Mouse (Mus musculus): ENCODE results near the gene Mypn. TPM values are rescaled to one million over a fixed set of nuclear protein-coding genes. Genes with fewer than 3 reads are reported as not detected.

The Mypn gene
- polyA plus RNA-seq, 1 experiment from 2014 or later: 0.12 TPM

- Histone ChIP-seq H3K36me3 (ENCODE audit: control insufficient read depth, insufficient read depth, low read length) (no peaks in the 10 kb centered on the region), H3K27ac (ENCODE audit: low read depth, low read length) (no peak overlapping the region), H3K9me3 (ENCODE audit: control insufficient read depth, low read length) (no peaks in the 10 kb centered on the region), H3K4me3 (ENCODE audit: low read depth, low read length) (no peak overlapping the region), H3K27me3 (ENCODE audit: control insufficient read depth, insufficient read depth, low read length) (no peaks in the 10 kb centered on the region), H3K9ac (ENCODE audit: low read length) (no peak overlapping the region), H3K4me2 (no peak overlapping the region), H3K4me1 (ENCODE audit: control insufficient read depth, insufficient read depth, low read length) (no peaks in the 10 kb centered on the region)
- ATAC-seq (ENCODE audit: low FRiP score): no peak
- 79% methylated on average over 1 of the region's 1 CpGs for WGBS
- DNase-seq (ENCODE audit: low spot score, missing footprints): no peak
Observed at GRCm38 (mm10) chr10:63181166-63181565, 22.6 kb downstream of the Mypn start.

DNA sequence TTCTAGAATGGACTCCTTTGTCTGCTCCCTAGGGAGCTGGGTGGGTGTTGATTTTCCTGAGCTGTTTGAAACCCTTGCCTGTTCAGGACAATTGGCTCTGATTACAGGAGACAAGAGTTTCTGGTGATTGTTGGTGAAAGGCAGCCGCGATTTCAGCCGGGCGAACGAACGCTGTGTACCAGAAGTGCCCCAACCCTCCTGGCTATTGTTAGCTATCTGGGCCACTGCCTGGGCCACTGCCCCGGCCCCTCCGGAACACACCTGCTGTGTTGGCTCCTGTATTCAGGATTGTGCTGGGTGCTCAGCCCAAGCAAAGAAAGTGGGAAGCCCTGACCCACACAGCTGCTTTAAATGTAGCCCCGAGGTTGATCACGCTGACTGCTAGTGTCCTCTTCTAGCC is 24.2 kb downstream of the Mypn start:
- Histone ChIP-seq H3K9ac (ENCODE audit: low read length) (no peak overlapping the region), H3K4me3 (ENCODE audit: low read depth, low read length) (no peak overlapping the region), H3K27me3 (ENCODE audit: control insufficient read depth, insufficient read depth, low read length) (no peaks in the 10 kb centered on the region), H3K9me3 (ENCODE audit: control insufficient read depth, low read length) (no peaks in the 10 kb centered on the region), H3K27ac (ENCODE audit: low read depth, low read length) (no peak overlapping the region), H3K4me2 (no peak overlapping the region), H3K4me1 (ENCODE audit: control insufficient read depth, insufficient read depth, low read length) (no peaks in the 10 kb centered on the region), H3K36me3 (ENCODE audit: control insufficient read depth, insufficient read depth, low read length) (no peaks in the 10 kb centered on the region)
- 83% methylated on average over 10 of the region's 10 CpGs for WGBS
- ATAC-seq (ENCODE audit: low FRiP score): no peak
- no peak for DNase-seq (ENCODE audit: low spot score, missing footprints)

DNA sequence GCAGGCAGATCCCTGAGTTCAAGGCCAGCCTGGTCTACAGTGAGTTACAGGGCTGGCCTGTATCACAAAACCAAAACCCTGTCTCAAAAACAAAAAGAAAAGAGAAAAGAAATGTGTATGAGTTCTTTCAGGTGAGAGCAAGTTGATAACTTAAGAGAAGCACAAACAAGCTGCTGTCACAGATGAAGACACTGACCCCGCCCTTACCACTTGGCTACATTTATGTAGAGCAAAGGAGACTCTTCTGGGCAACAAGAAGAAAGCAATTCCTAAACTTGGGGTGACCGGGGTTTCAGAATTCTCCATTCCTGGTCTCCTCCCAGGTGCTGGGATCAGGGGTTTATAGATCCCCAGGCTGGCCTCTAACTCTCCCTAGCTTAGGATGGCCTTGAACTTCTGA is 25.4 kb downstream of the Mypn start:
- no peak for DNase-seq (ENCODE audit: low spot score, missing footprints)
- Histone ChIP-seq H3K27me3 (ENCODE audit: control insufficient read depth, insufficient read depth, low read length) (no peaks in the 10 kb centered on the region), H3K36me3 (ENCODE audit: control insufficient read depth, insufficient read depth, low read length) (no peaks in the 10 kb centered on the region), H3K9me3 (ENCODE audit: control insufficient read depth, low read length) (no peaks in the 10 kb centered on the region), H3K4me2 (no peak overlapping the region), H3K27ac (ENCODE audit: low read depth, low read length) (no peak overlapping the region), H3K4me3 (ENCODE audit: low read depth, low read length) (no peak overlapping the region), H3K4me1 (ENCODE audit: control insufficient read depth, insufficient read depth, low read length) (no peaks in the 10 kb centered on the region), H3K9ac (ENCODE audit: low read length) (no peak overlapping the region)
- 91% methylated on average over 2 of the region's 2 CpGs for WGBS
- no peak for ATAC-seq (ENCODE audit: low FRiP score)

GRCm38 (mm10) chr10:63177286-63178140 is 26.2 kb downstream of the Mypn start:
- Histone ChIP-seq H3K4me3 (ENCODE audit: low read depth, low read length) (no peak overlapping the region), H3K27me3 (ENCODE audit: control insufficient read depth, insufficient read depth, low read length) (no peaks in the 10 kb centered on the region), H3K4me2 (no peak overlapping the region), H3K27ac (ENCODE audit: low read depth, low read length) (no peak overlapping the region), H3K9ac (ENCODE audit: low read length) (no peak overlapping the region), H3K9me3 (ENCODE audit: control insufficient read depth, low read length) (no peaks in the 10 kb centered on the region), H3K36me3 (ENCODE audit: control insufficient read depth, insufficient read depth, low read length) (no peaks in the 10 kb centered on the region), H3K4me1 (ENCODE audit: control insufficient read depth, insufficient read depth, low read length) (no peaks in the 10 kb centered on the region)
- ATAC-seq (ENCODE audit: low FRiP score): no peak
- DNase-seq (ENCODE audit: low spot score, missing footprints): no peak
- WGBS: 83% methylated on average over 21 of the region's 21 CpGs

DNA sequence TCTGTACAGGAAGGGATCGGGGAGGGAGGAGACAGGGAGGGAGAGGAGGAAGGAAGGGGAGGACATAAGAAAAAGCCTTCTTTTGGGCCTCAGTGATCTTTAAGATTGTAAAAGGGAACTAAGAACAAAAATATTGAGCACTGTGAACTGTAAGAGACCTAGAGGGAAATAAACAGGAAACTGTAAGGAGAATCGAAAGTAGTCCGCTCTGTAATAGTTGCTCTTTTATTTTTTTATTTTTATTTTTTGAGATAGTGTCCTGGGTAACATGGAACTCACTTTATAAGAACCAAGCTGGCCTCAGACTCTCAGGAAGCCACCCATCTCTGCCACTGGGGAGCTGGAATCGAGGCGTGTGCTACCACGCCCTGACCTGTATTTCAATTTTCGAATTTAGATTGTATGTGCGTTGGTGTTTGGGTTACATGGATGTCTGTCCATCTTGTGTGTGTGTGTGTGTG is 27.3 kb downstream of the Mypn start:
- no peak for ATAC-seq (ENCODE audit: low FRiP score)
- 93% methylated on average over 8 of the region's 8 CpGs for WGBS

DNA sequence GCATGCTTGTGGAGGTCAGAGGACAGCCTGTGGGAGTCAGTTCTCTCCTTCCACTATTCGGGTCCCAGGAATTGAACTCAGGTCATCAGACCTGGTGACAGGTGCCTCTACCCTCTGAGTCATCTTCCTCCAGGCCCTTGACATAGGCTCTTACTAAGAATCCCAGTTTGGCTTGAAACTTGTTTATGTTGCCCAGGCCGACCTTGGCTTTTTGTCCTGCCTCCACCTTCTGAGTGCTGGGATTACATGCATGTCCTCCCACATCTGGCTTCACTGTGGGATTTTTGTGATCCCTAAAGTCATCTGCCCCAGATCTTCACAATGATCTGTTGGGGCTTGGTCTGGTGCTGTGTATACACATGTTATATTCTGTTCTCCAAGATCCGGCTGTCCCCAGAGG is 31.7 kb downstream of the Mypn start:
- Histone ChIP-seq H3K4me3 (ENCODE audit: low read depth, low read length) (no peak overlapping the region), H3K9ac (ENCODE audit: low read length) (no peak overlapping the region), H3K36me3 (ENCODE audit: control insufficient read depth, insufficient read depth, low read length) (no peaks in the 10 kb centered on the region), H3K4me1 (ENCODE audit: control insufficient read depth, insufficient read depth, low read length) (no peaks in the 10 kb centered on the region), H3K9me3 (ENCODE audit: control insufficient read depth, low read length) (no peaks in the 10 kb centered on the region), H3K27ac (ENCODE audit: low read depth, low read length) (no peak overlapping the region), H3K4me2 (no peak overlapping the region), H3K27me3 (ENCODE audit: control insufficient read depth, insufficient read depth, low read length) (no peaks in the 10 kb centered on the region)
- DNase-seq (ENCODE audit: low spot score, missing footprints): no peak
- no peak for ATAC-seq (ENCODE audit: low FRiP score)
- WGBS: 83% methylated on average over 3 of the region's 3 CpGs

More for the DNA sequence above, 27.3 kb downstream of the Mypn start:
- no peaks in the 10 kb centered on the region for H3K36me3 ChIP-seq (ENCODE audit: control insufficient read depth, insufficient read depth, low read length)
- H3K9me3 ChIP-seq (ENCODE audit: control insufficient read depth, low read length): no peaks in the 10 kb centered on the region
- no peak overlapping the region for H3K27ac ChIP-seq (ENCODE audit: low read depth, low read length)
- no peak overlapping the region for H3K4me3 ChIP-seq (ENCODE audit: low read depth, low read length)
- no peaks in the 10 kb centered on the region for H3K27me3 ChIP-seq (ENCODE audit: control insufficient read depth, insufficient read depth, low read length)
- no peak overlapping the region for H3K4me2 ChIP-seq
- no peak overlapping the region for H3K9ac ChIP-seq (ENCODE audit: low read length)
- H3K4me1 ChIP-seq (ENCODE audit: control insufficient read depth, insufficient read depth, low read length): no peaks in the 10 kb centered on the region
- DNase-seq (ENCODE audit: low spot score, missing footprints): no peak

DNA sequence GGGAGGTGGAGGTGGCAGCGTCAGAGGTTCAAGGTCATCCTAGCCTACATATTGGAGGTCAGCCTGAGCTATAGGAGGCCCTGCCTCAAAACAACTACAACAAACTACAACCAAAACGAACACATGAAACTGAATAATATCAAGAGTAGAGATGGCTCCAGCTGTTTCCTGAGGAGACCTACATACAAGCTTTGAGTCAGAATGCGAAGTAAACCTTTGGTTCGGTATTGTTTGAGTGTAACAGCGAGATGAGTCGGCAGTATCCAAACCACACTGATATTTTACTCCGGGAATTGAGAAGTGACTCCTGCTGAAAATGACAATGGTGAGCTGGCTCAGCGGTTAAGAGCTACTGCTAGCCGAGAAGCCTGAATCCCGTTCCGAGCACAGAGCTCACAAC is 34.2 kb downstream of the Mypn start:
- no peak overlapping the region for H3K4me2 ChIP-seq
- no peaks in the 10 kb centered on the region for H3K27me3 ChIP-seq (ENCODE audit: control insufficient read depth, insufficient read depth, low read length)
- H3K9me3 ChIP-seq (ENCODE audit: control insufficient read depth, low read length): no peaks in the 10 kb centered on the region
- no peak overlapping the region for H3K27ac ChIP-seq (ENCODE audit: low read depth, low read length)
- no peaks in the 10 kb centered on the region for H3K4me1 ChIP-seq (ENCODE audit: control insufficient read depth, insufficient read depth, low read length)
- DNase-seq (ENCODE audit: low spot score, missing footprints) (no peak), ATAC-seq (ENCODE audit: low FRiP score) (no peak)
- no peak overlapping the region for H3K9ac ChIP-seq (ENCODE audit: low read length)
- no peaks in the 10 kb centered on the region for H3K36me3 ChIP-seq (ENCODE audit: control insufficient read depth, insufficient read depth, low read length)
- WGBS: 90% methylated on average over 11 of the region's 11 CpGs
- no peak overlapping the region for H3K4me3 ChIP-seq (ENCODE audit: low read depth, low read length)

DNA sequence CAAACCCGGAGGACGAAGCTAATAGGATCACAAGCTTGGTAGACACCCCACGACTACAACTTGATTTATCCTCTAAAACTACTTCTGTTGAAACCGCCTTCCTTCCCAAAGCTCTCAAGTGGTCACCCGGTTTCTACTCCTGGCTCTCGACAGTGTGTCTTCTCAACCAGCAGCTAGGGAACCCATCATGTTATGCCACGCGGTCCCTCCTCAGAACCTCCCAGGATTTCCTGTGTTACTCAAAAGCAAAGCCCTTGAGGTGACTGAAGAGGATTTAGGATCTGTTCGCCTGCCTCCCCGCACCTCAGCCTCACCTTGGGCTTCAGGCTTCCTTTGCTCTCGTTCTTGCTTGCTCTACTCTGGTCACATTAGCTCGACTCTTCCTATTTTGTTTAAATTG is 35.6 kb downstream of the Mypn start:
- no peaks in the 10 kb centered on the region for H3K27me3 ChIP-seq (ENCODE audit: control insufficient read depth, insufficient read depth, low read length)
- H3K9ac ChIP-seq (ENCODE audit: low read length): no peak overlapping the region
- 92% methylated on average over 12 of the region's 12 CpGs for WGBS
- H3K36me3 ChIP-seq (ENCODE audit: control insufficient read depth, insufficient read depth, low read length): no peaks in the 10 kb centered on the region
- H3K4me2 ChIP-seq: no peak overlapping the region
- H3K9me3 ChIP-seq (ENCODE audit: control insufficient read depth, low read length): no peaks in the 10 kb centered on the region
- ATAC-seq (ENCODE audit: low FRiP score): no peak
- H3K4me3 ChIP-seq (ENCODE audit: low read depth, low read length): no peak overlapping the region
- no peak for DNase-seq (ENCODE audit: low spot score, missing footprints)
- H3K4me1 ChIP-seq (ENCODE audit: control insufficient read depth, insufficient read depth, low read length): no peaks in the 10 kb centered on the region
- H3K27ac ChIP-seq (ENCODE audit: low read depth, low read length): no peak overlapping the region

GRCm38 (mm10) chr10:63167241-63167995 is 36.3 kb downstream of the Mypn start:
- WGBS: 86% methylated on average over 10 of the region's 10 CpGs
- ATAC-seq (ENCODE audit: low FRiP score): no peak
- no peak for DNase-seq (ENCODE audit: low spot score, missing footprints)

More at GRCm38 (mm10) chr10:63167241-63167995, 36.3 kb downstream of the Mypn start:
- Histone ChIP-seq H3K4me3 (ENCODE audit: low read depth, low read length) (no peak overlapping the region), H3K36me3 (ENCODE audit: control insufficient read depth, insufficient read depth, low read length) (no peaks in the 10 kb centered on the region), H3K9me3 (ENCODE audit: control insufficient read depth, low read length) (no peaks in the 10 kb centered on the region), H3K27me3 (ENCODE audit: control insufficient read depth, insufficient read depth, low read length) (no peaks in the 10 kb centered on the region), H3K9ac (ENCODE audit: low read length) (no peak overlapping the region), H3K4me1 (ENCODE audit: control insufficient read depth, insufficient read depth, low read length) (no peaks in the 10 kb centered on the region), H3K4me2 (no peak overlapping the region), H3K27ac (ENCODE audit: low read depth, low read length) (no peak overlapping the region)
